Mouse (Mus musculus) embryonic facial prominence, embryonic 15.5 days (tissue): ENCODE measurements around the gene Npw. TPM values are rescaled to one million over a fixed set of nuclear protein-coding genes. Genes with fewer than 3 reads are reported as not detected.

Experiments
- ATAC-seq: fragments of 200-750 bp; cut with Nextera tagmentation; 2 replicates; pipeline ENCODE4 v1.8.0; 2017; ENCODE audit warnings: low read depth, moderate TSS enrichment; ENCODE audit not compliant: insufficient number of reproducible peaks, low FRiP score, low TSS enrichment
- H3K27ac ChIP-seq: fragments of 300-500 bp; sonication (generic); replicated peaks from 2 replicates; pipeline ENCODE4 v1.5.1; 2015; ENCODE audit warnings: mild to moderate bottlenecking, inconsistent platforms
- H3K27me3 ChIP-seq: fragments of 300-500 bp; sonication (generic); 2 replicates; pipeline ENCODE4 v1.6.1; 2015; ENCODE audit warnings: inconsistent platforms
- H3K36me3 ChIP-seq: fragments of 300-500 bp; sonication (generic); 2 replicates; pipeline ENCODE4 v1.6.1; 2015; ENCODE audit warnings: mild to moderate bottlenecking, inconsistent platforms
- H3K4me1 ChIP-seq: fragments of 300-500 bp; sonication (generic); 2 replicates; pipeline ENCODE4 v1.6.1; 2015; ENCODE audit warnings: inconsistent platforms
- H3K4me2 ChIP-seq: fragments of 300-500 bp; sonication (generic); replicated peaks from 2 replicates; pipeline ENCODE4 v1.6.1; 2015; ENCODE audit warnings: mild to moderate bottlenecking, inconsistent platforms
- H3K4me3 ChIP-seq: fragments of 300-500 bp; sonication (generic); replicated peaks from 2 replicates; pipeline ENCODE4 v1.5.1; 2015; ENCODE audit warnings: mild to moderate bottlenecking, inconsistent platforms
- H3K9ac ChIP-seq: fragments of 300-500 bp; sonication (generic); 2 replicates; pipeline ENCODE4 v1.6.1; 2015; ENCODE audit warnings: inconsistent platforms
- H3K9me3 ChIP-seq: fragments of 300-500 bp; sonication (generic); replicated peaks from 2 replicates; pipeline ENCODE4 v1.6.1; 2016; ENCODE audit warnings: inconsistent platforms
- WGBS: fragments of 180-500 bp; shearing (Covaris S2); methylation state at CpG from one replicate; pipeline ENCODE4 v1.1.7; 2015; 5-methylcytosine and 5-hydroxymethylcytosine counted together
- polyA plus RNA-seq: library from polyadenylated mRNA; unstranded; fragments of >200 nt; fragmentation: Nextera tagmentation; extraction: Ambion mirVana; gene quantifications from 2 replicates; pipeline ENCODE4 v1.2.1, GENCODE M21; 2015

Npw gene
- polyA plus RNA-seq, 1 experiment from 2014 or later: 0.36 TPM

DNA sequence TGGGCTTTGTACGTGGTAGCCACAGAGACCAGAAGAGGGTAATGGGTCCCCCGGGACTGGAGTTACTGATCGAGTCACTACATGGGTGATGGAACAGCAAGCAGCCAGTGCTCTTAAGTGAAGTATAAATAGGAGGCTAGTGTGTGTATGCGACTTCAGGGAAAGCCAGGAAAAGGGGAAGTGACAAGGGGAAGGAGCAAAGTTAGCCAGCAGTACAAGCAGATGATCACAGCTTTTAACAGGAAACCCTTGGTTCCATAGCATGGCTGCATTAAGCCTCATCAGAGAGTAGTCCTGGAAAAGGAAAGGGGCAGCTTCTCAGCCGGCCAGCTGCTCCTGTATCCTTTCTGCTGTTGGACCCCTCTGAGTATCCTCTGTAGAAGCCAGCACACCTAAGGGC is 34.1 kb upstream of the Npw start:
- Histone ChIP-seq H3K4me2 (no peak overlapping the region), H3K9ac (no peak overlapping the region), H3K27ac (no peak overlapping the region), H3K4me1 (peaks cover 32% of the 10 kb centered on the region), H3K27me3 (peaks cover 38% of the 10 kb centered on the region), H3K9me3 (no peaks in the 10 kb centered on the region), H3K36me3 (peaks cover 10% of the 10 kb centered on the region), H3K4me3 (no peak overlapping the region)
- 86% methylated on average over 5 of the region's 5 CpGs for WGBS
- no peak for ATAC-seq

DNA sequence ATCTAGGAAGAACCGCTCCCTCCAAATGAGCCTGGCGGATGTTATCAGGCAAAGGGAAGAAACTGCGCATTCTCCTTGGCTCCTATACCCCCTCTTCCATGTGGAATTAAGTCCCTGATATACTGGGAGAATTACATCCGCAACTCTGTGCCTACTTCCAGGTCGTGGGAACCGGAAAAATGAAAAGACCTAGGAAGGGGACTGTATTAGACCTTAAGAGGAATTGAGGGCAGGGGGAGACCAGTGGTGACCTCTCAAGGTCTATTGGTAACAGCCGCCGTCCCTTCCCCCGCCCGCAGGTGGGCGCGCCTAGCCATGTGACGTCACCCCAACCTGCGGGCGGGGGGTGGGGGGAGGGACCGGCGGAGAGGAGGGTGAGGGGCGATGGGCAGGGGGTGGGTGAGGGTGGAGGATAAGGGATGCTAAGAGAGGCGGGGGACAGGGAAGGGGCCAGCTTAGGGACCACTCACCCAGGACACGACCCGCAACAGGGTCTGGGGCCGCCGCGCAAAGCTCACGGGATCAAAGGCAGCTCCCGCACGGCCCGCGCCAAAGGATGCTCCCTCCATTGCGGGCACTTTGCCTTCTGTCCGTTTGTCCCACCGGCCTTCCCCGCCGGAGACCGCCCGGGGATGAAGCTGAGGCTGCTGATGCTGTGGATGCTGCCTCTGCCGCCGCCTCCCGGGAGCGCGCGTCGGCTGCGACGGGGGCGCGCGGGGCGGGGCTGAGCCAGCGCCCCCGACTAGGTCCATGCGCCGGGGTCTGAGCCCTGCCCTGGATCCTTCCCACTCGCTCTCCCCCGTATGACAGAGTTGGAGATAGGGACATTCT is 31.2 kb upstream of the Npw start, which contains the start of gene Syngr3:
Syngr3 (minus strand) TSS at position 705 of the 831 bp plus-strand sequence.
- peaks cover 22% of the 10 kb centered on the region for H3K4me1 ChIP-seq
- peaks cover 10% of the 10 kb centered on the region for H3K36me3 ChIP-seq
- H3K27me3 ChIP-seq: peaks cover 46% of the 10 kb centered on the region
- peak within 1 kb of the TSS; percentile 55 for H3K4me3 ChIP-seq
- H3K4me2 ChIP-seq: peak within 1 kb of the TSS; percentile 93
- peak; percentile 27; the same call in 1 of the 2 replicates for ATAC-seq
- H3K27ac ChIP-seq: no peak within 1 kb of the TSS
- no peaks in the 10 kb centered on the region for H3K9me3 ChIP-seq
- under 1% methylated on average over 50 of the region's 55 CpGs for WGBS
- H3K9ac ChIP-seq: peak within 1 kb of the TSS; percentile 42

DNA sequence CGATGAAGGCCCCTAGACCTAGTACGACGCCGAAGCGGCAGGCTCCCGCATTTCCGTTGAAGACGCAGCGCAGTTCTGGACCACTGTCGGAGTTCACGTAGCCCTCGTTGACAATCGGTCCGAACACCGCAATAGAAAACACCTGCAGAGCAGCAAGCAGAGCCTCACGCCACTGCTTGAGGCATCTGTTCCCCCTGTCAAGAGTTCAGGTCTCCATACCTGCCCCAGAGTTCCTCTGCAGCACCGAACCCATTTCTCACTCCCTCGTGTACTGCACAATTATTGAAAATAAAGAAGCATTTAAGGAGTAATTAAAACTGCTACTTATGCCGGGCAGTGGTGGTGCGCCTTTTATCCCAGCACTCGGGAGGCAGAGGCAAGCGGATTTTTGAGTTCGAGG is 29.3 kb upstream of the Npw start:
- peaks cover 22% of the 10 kb centered on the region for H3K4me1 ChIP-seq
- peaks cover 46% of the 10 kb centered on the region for H3K27me3 ChIP-seq
- H3K36me3 ChIP-seq: peaks cover 1% of the 10 kb centered on the region; the same call in 1 of the 2 replicates
- H3K9ac ChIP-seq: 0 out of 2 replicates have a peak overlapping the region, but pooled peaks have one; percentile 23
- ATAC-seq: no peak
- peak overlapping the region; percentile 29 for H3K4me3 ChIP-seq
- H3K9me3 ChIP-seq: no peaks in the 10 kb centered on the region
- H3K27ac ChIP-seq: no peak overlapping the region
- WGBS: 17% methylated on average over 23 of the region's 23 CpGs
- peak overlapping the region; percentile 56 for H3K4me2 ChIP-seq

DNA sequence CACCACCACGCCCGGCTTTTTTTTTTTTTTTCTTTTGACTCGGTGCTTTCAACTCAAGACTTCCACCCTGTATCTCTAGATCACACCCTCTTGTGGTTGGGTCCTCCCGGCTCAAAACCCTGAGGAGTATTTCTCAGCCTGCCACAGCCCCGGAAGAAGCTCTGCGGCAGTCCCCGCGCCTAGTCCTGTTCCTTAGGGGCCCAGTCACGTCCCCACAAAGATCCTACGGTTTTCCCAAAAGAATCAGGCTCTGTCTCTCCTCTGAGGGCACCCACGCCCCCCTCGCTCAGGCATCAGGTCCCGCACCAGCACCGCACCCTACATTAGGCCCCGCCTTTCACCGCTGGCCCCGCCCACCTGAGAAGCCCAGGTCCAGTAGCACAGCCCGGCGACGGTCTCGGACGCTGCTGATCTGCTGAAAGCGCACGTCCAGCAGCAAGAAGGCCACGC is 28.9 kb upstream of the Npw start:
- peak; percentile 47; the same call in 1 of the 2 replicates for ATAC-seq
- H3K9ac ChIP-seq: 0 out of 2 replicates have a peak overlapping the region, but pooled peaks have one; percentile 23
- WGBS: 2% methylated on average over 25 of the region's 25 CpGs

DNA sequence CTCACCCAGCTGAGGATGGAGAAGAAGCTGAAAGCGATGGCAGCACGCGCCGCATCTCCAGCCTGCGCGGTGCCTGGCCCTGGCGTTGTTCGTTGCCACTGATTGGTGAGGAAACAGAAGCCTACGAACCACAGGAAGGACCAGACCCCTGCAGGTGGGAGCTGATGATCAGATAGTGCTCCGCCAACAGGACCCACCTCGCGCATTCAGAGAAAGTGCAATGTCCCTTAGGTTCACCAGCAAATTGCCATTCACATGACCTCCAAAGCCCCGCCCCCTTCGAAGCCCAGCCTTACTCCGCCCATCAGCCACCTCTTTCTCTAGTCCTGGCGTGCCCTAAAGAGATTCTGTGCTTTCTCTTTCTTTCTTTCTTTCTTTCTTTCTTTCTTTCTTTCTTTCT is 28.3 kb upstream of the Npw start:
- no peaks in the 10 kb centered on the region for H3K9me3 ChIP-seq
- peaks cover 46% of the 10 kb centered on the region for H3K27me3 ChIP-seq
- peaks cover 6% of the 10 kb centered on the region for H3K36me3 ChIP-seq
- H3K4me2 ChIP-seq: no peak overlapping the region; the same call in 1 of the 2 replicates
- no peak overlapping the region for H3K4me3 ChIP-seq
- peaks cover 22% of the 10 kb centered on the region for H3K4me1 ChIP-seq
- H3K27ac ChIP-seq: no peak overlapping the region
- ATAC-seq: no peak; the same call in 1 of the 2 replicates
- H3K9ac ChIP-seq: no peak overlapping the region
- 27% methylated on average over 16 of the region's 16 CpGs for WGBS

More for the DNA sequence above, 28.9 kb upstream of the Npw start:
- Histone ChIP-seq H3K4me3 (peak overlapping the region; percentile 29), H3K4me2 (peak overlapping the region; percentile 56), H3K36me3 (peaks cover under 1% of the 10 kb centered on the region), H3K9me3 (no peaks in the 10 kb centered on the region), H3K27ac (no peak overlapping the region), H3K4me1 (peaks cover 22% of the 10 kb centered on the region), H3K27me3 (peaks cover 46% of the 10 kb centered on the region)

DNA sequence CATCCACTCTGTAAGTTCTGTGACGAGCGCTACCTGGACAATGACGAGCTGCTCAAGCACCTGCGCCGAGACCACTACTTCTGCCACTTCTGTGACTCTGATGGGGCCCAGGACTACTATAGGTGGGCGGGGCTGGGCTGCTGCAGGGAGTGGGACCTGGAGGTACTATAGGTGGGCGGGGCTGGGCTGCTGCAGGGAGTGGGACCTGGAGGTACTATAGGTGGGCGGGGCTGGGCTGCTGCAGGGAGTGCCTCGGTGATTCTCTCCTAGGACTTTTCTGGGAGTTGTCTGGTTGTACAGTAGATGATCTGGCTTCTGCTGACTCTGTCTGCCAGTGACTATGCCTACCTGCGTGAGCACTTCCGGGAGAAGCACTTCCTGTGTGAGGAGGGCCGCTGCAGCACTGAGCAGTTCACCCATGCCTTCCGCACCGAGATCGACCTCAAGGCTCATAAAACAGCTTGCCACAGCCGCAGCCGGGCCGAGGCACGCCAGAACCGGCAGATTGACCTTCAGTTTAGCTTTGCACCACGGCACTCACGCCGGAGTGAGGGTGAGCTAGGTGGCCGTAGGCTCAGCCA is 19.3 kb upstream of the Npw start:
- no peak overlapping the region for H3K4me3 ChIP-seq
- no peak overlapping the region for H3K9ac ChIP-seq
- no peaks in the 10 kb centered on the region for H3K9me3 ChIP-seq
- no peaks in the 10 kb centered on the region for H3K27me3 ChIP-seq
- 0 out of 2 replicates have a peak, but pooled peaks cover 5% of the 10 kb centered on the region for H3K4me1 ChIP-seq
- no peak overlapping the region for H3K27ac ChIP-seq
- no peak overlapping the region for H3K4me2 ChIP-seq
- peaks cover 60% of the 10 kb centered on the region for H3K36me3 ChIP-seq
- 89% methylated on average over 24 of the region's 24 CpGs for WGBS
- no peak for ATAC-seq

DNA sequence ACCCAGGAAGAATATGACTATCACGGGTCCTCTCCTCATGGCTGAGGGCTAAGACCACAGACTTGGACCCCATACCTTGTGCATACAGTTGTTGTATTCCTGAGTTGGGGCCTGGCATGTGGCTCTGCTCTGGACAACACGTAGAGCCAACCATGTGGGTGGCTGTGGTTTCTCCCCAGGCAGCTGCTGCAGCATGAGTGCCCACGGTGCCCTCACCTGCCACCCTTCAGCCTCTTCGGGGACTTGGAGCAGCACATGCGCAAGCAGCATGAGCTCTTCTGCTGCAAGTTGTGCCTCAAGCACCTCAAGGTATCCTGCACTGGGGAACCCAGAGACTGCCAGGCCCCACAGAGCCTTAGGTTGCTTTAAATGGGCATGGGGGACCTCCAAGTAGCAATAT is 18.6 kb upstream of the Npw start:
- Histone ChIP-seq H3K4me1 (peaks cover 12% of the 10 kb centered on the region), H3K9me3 (no peaks in the 10 kb centered on the region), H3K4me3 (no peak overlapping the region), H3K27ac (no peak overlapping the region), H3K36me3 (peaks cover 57% of the 10 kb centered on the region), H3K4me2 (no peak overlapping the region), H3K9ac (no peak overlapping the region), H3K27me3 (no peaks in the 10 kb centered on the region)
- WGBS: 92% methylated on average over 5 of the region's 5 CpGs
- ATAC-seq: no peak

DNA sequence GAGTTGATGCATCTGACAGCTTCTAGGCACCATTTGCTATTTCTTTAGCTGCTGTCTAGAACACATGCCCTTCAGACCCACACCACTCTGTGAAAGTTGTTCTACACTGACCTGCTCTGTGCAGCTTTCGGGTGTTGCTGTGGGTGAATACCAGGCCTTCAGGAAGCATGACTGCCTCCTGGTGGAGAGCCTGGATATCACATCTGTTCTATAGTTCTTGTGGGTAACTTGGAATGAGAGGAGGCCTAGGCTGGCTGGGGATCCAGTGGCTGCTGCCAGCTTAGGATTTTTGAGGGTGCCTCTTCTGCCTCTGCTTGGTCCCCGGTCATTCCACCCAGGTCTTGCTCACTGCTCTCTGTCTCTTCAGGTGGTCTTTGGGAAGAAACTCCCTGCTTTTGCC is 17.9 kb upstream of the Npw start:
- Histone ChIP-seq H3K27me3 (no peaks in the 10 kb centered on the region), H3K4me3 (no peak overlapping the region), H3K9ac (no peak overlapping the region), H3K36me3 (peaks cover 51% of the 10 kb centered on the region), H3K4me2 (no peak overlapping the region), H3K4me1 (peaks cover 19% of the 10 kb centered on the region), H3K27ac (no peak overlapping the region), H3K9me3 (no peaks in the 10 kb centered on the region)
- WGBS: 58% methylated on average over 2 of the region's 2 CpGs
- no peak for ATAC-seq

DNA sequence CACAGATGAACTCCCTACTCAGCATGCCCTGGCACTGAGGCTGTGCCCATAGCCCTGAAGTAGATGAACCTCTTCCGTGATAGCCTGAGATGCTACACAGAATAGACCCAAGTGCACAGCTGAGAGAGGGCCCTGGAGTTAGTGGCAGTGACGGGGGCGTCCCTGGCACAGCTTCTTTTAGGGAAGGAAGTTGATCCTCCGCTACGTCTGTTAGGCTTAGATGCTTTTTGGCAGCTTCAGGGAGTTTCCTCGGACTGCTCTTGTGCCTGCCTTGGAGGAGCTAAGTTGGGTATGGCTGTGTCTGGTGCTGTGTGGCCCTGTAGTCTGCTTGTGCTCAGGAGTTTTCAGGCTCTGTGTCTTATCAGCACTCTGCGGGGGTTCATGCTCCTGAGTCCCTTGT is 16.0 kb upstream of the Npw start:
- Histone ChIP-seq H3K9me3 (no peaks in the 10 kb centered on the region), H3K9ac (no peak overlapping the region), H3K4me3 (no peak overlapping the region), H3K4me1 (peaks cover 30% of the 10 kb centered on the region), H3K4me2 (no peak overlapping the region), H3K27ac (no peak overlapping the region), H3K27me3 (no peaks in the 10 kb centered on the region), H3K36me3 (peaks cover 32% of the 10 kb centered on the region)
- 71% methylated on average over 7 of the region's 7 CpGs for WGBS
- ATAC-seq: no peak

DNA sequence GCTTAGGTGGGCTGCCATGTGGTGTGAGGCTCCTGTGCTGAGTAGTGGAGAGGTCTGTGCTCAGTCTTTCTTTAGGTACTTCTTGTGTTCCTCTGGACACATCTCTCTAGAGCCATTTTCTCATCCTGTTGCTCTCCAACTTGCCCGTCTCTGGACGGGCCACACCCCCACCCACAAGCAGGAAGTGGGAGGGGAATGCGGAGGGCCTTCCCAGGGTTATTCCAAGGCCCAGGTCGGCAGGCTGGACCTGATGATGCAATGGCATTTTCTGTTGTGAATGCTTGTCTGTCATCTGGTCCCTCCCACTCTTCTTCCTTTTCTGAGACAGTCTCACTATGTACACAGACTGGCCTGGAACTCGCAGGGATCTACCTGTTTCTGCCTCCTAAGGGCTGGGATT is 13.9 kb upstream of the Npw start:
- H3K36me3 ChIP-seq: peaks cover 12% of the 10 kb centered on the region; the same call in 1 of the 2 replicates
- H3K4me3 ChIP-seq: no peak overlapping the region
- peak overlapping the region; percentile 22; the same call in 1 of the 2 replicates for H3K27ac ChIP-seq
- H3K9ac ChIP-seq: no peak overlapping the region
- 15% methylated on average over 5 of the region's 5 CpGs for WGBS
- ATAC-seq: no peak
- H3K4me1 ChIP-seq: peaks cover 38% of the 10 kb centered on the region
- H3K9me3 ChIP-seq: no peaks in the 10 kb centered on the region
- no peaks in the 10 kb centered on the region for H3K27me3 ChIP-seq
- H3K4me2 ChIP-seq: 0 out of 2 replicates have a peak overlapping the region, but pooled peaks have one; percentile 12

DNA sequence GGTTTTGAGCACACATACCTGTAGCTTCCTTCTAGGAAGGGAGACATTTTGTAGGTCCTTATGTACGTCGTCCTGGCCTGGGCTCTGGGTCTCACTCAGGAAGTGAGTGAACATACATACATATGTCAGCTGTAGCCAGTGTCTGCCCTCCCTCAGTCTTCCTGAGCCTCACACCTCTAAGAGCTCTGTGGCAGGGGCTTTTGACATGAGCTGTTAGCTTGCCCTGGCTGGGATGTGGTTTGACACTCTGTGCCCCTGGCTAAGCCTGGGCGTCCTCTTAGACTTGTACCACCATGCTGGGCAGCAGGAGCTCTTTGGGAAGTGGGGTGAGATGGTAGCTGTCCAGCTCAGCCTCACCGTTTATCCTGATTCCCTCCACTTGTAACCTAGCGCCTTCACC is 13.1 kb upstream of the Npw start:
- 67% methylated on average over 5 of the region's 5 CpGs for WGBS
- Histone ChIP-seq H3K4me2 (peak overlapping the region; percentile 82), H3K4me1 (peaks cover 38% of the 10 kb centered on the region), H3K36me3 (peaks cover 4% of the 10 kb centered on the region; the same call in 1 of the 2 replicates), H3K9me3 (no peaks in the 10 kb centered on the region), H3K27me3 (no peaks in the 10 kb centered on the region), H3K27ac (no peak overlapping the region), H3K9ac (no peak overlapping the region), H3K4me3 (0 out of 2 replicates have a peak overlapping the region, but pooled peaks have one; percentile 99)
- ATAC-seq: no peak
